Mouse (Mus musculus) 3T3-L1 (cell line): ENCODE data around the gene Ccdc181.

Experiments used
- DNase-seq: peaks from one replicate; pipeline ENCODE4 v3.0.0-alpha.2; 2015; ENCODE audit warnings: low read depth, low spot score

The Ccdc181 gene

DNA sequence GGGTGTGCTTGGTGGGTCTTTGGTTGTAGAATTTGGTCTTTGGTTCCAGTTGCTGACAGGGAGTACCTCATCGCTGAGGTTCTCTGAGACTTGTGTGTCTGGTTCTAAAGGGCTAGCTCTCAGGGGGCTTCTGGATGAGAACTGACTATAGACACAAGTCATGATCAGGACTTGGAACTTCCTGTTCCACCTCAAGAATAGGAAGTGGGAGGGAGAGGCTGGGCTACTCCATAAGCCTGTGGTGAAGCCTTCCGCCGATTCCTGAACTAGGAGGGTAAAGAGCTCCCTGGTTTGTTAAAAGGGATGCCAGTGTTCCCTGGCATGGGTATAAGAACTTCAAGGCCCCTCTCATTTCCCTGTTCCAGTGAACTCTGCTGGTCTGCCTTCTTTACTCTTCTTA lies 8.6 kb downstream of the Ccdc181 start:
- DNase-seq = no peak

DNA sequence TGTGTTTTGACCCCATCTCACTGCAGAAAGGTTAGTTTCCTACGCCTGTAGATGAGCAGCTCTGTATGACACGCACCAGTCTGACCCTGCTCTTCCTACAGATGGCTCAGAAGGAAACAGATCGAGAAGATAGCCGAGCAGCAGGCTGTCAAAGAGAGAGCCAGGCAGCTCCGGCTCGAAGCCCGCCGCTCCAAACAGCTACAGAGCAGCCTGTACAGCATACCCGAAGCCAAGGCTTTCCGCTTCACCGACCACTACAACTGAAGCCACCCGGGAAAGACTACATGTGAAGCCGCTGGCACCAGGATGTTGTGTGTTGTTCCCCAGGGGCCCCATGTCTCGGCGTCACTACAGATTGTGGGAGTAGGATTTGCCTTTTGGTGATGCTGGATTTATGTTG lies 12.0 kb downstream of the Ccdc181 start:
- DNase-seq = no peak

DNA sequence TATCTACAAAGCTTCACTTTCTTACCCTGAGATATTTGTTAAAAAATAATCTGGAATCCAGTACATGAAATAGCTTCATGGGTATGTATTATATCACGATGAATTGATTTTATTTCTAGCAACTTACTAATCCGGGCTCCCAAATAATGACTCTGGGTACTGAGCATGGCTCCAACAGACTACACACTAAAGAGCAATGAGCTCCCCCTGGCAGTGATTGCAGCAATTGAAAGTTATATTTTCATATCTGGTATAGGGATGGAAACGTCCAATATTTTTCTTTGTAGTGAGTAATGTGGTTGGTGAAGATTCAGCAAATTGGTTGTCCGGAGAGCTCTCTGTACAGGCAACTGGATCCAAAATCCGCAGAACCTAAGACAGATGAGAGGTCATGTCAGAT lies 16.7 kb downstream of the Ccdc181 start:
- peak; percentile 49 for DNase-seq

DNA sequence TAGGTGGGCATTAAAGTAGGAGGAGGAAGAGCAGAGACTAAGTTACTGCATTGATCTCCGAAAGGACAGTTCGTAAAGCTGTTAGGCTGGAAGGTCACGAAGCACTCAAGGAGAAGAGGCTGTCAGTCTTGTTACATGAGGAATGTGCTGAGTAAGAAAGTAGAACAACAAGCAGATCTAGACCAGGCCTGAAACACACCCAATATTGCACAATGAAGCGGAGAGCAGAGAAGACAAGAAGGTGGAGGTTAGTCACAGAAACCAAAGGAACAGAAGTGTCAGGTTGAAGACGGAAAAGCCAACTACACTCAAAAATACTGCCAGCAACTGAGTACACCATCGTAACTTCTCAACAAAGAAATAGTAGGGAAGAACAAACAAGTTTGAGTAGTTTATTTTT lies 18.7 kb downstream of the Ccdc181 start:
- no peak for DNase-seq

DNA sequence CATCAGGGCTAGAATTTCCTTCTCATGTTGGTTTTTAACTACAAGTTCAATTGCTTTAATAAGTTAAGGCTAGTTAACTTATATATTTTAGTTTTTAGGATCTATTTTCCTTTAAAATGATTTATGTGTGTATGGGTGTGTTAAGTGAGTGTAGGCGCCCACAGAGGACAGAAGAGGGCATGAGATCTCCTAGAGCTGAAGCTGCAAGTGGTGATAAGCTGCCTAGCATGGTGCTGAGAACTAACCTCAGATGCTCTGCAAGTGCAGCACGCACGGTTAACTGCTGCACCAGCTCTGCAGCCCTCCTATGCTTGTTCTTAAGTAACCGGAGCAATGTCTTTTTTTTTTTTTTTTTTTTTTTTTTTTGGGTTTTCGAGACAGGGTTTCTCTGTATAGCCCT lies 21.1 kb downstream of the Ccdc181 start:
- DNase-seq = no peak

DNA sequence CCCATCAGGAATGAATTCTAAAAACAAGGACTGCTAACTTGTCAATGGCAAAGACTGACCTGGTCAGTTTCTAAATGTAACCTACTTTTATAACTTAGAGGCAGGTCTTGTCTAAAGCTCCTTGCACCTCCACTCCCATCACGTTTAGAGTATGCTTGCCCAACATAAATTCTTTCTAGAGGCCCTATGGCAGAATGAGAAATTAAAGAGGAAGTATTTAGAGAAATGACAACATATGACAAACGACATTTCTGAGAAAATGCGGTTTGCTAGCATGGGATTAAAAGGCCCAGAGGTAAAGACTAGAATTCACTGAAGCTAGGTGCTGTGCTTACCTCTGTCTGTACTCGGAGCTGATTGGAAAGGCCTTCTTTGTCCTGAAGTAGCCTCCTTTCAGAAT lies 26.6 kb downstream of the Ccdc181 start:
- no peak for DNase-seq

DNA sequence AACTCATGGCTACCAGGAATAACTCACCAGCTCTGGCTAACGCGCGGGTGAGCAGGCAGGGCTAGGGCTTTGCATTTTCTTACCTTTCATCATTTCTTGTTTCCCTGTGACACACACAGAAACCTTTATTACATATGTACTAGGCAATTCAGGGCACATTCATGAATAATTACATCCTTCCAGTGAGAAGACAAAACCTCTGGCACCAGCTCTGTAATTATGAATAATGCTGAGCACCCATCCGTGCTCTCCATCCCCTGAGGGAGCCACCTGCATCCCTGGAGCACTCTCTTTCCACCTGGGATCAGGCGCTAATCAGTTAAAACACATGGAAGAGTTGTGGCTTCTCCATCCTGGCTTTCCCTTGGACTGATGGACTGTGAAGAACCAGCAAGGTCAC lies 28.4 kb downstream of the Ccdc181 start, which contains the start of gene Nme7:
Gene Nme7 (plus strand): TSS at position 301 of the 400 bp plus-strand sequence.
- DNase-seq = no peak

DNA sequence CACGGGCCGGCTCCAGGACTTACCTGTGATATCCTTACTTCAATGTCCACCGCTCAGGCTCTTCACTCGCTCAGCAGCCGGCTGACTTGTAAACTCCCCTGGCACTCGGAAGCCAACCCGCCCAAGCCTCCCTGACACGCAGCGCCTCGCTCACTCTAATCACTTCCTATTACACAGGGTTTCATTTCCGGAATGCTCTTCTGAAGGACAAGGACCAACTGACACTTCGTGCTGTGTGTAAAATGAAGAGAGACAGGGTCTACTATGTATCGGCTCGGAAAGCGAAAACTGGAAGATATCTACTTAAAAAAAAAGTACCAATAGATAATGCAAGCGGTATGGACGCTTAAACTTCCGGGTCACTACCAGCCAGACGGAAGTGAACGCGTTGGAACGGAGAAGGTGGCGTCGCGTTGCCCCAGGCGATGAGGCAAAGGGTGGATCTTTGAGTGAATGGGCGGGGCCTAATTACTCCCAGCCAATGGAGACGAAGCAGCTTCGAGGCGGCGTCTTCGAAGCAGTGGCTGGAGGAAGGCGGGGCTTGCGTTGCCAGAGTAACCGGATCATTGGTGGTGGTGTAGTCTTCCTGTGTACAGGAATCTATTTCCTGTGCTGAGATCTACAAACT lies 31.9 kb downstream of the Ccdc181 start, which contains the start of gene Blzf1:
Gene Blzf1 (minus strand): TSS at position 366 of the 628 bp plus-strand sequence.
- DNase-seq = peak; percentile 100

DNA sequence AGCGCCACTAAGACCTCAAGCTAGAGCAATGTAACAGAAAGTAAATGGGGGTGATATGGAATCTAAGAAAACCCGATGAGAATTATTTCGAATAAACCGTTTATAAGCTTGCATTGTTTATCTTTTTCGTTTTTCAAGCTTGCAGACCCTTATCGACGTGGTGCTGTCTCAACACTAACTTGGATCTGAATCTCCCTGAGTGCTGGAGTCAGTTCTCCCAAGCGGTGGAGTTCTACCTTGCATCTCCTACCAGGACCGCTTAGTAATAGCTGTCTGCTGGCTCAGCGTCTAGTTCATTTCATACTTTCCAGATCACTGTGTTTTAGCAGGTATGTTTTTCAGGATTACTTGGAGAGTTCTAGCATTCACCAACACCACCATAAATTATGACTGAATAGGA lies 32.5 kb downstream of the Ccdc181 start:
- peak; percentile 59 for DNase-seq

DNA sequence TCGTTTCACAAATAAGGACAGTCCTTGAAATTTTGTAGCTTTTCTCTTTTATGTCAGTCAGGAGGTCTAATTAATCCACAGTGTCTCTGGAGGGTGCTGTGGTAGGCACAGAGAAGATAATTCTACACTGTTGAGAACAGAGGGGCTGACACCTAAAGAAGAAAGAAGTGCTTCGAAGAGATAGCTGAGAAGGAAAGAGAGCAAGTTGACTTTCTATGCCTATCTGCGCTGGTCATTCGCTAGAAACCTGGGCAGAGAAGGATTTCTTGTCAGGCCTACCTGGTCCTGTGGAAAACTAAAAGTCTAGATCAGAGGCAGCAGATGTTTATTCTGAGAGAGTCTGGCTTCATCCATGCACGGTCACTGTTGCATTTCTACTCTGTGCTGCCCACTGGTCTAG lies 38.7 kb downstream of the Ccdc181 start:
- no peak for DNase-seq

DNA sequence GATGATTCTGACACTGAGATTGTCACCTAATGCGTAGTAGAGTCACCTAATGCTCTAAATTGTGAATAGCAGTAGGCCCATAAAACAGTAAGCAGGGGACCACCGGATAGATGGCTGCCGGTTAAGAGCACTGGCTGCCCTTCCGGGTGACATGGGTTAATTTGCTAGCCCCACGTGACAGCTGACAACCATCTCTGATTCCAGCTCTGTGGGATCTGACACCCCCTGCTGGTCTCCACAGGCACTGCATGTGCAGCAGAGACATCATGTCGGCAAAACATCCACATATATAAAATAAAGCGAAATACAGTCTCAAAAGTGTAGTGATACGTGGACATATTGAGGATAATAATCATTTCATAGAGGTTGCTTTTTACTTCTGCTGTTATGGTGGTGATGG lies 39.9 kb downstream of the Ccdc181 start:
- DNase-seq = peak; percentile 45

DNA sequence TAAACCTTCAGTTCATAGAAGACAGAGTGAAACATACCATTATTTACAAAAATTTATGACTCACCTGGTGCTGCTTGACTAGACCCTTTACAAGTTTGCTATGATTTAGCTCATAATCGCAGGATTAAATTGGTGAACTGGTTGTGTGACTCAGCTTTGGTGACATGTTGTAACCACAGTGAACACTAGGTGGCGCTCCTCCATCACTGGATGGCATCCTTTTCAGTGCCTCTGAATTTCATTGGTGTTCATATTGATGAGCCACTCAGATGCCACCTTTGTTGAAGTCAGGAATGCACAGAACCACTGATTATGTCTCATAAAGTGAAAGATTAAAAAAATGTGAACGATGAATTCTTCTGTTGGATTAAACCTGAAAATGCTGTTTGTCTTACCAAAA lies 41.3 kb downstream of the Ccdc181 start:
- peak; percentile 86 for DNase-seq

DNA sequence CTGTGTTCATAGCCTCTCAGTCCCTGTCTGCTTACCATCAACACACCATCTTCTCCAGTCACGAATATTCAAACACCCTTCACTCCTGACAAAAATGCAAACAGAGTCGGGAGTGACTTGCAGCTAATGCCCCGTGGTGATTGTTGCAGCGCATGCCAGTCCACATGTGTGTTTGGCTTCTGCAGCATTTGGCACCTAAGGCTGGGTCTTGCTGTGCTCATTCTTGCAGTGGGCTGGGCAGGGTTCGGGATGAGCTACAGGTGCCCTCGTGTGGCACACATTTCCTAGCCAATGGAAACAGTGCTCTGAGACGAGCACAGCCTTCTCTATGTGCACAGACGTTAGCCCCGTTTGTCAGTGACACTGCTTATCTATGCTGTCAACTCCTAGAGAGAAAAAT lies 41.9 kb downstream of the Ccdc181 start:
- no peak for DNase-seq

DNA sequence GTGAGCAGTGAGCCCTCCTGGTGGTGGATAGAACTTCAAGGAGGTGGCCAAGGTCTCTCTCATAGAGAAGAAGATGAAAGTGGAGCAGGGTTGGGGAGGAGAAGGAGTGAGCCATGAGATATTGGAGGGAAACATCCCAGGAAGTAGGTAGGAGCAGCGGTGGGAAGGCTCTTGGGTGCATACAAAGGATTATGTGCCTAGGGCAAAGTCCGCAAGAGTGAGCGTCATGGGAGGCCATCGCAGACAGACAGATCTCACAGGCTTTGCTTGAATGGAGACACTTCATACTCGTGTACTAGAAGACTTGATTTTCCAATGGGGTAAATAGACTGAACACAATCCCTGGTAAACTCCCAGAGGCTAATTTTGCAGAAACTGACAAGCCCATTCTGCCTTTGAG lies 43.1 kb downstream of the Ccdc181 start:
- no peak for DNase-seq

DNA sequence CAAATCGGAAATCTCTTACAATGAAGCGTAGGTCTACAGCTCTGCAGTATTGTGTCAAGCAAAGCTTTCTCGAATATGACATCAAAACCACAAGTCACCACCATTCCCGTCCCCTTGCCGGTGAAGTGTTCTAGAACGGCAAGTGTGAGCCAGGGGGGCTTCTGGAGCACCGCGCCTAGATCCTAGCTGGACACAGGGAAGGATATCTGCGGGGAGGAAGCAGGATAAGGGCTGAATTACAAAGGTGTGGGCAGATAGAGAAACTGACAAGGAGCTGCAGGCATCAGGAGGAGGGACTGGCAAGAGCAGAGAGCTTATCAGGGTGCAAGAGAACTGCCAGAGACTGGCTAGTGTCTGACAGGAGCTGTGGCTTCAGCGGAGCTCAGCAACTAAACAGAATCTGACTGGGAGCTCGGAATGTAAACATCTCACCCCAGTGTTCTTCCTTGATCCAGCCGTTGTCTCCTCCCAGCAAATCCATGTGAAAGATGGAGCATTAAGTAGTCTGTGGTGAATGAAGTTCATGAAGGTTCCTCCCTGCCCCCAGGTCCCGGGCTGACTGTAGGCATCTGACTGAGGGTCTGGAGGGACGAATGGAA lies 44.3 kb downstream of the Ccdc181 start:
- DNase-seq = no peak

DNA sequence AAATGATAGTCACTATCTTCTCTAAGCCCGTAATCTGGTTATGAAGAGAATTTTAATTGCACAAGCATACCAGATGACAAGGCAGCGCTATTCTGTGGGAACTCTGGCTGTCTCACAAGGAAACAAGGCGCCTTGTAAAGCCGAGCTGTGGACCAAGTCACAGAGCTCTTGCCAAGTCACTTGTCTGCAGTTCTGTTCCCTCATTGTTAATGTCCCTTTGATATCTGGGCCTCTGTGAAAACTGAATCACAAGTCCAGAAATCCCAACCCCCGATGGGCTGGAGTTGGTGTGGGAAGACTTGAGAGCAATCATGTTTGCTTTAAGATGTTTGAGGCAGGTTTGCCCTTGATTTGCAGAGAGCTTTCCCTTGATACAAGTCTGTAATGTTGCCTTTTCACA lies 45.3 kb downstream of the Ccdc181 start:
- no peak for DNase-seq

DNA sequence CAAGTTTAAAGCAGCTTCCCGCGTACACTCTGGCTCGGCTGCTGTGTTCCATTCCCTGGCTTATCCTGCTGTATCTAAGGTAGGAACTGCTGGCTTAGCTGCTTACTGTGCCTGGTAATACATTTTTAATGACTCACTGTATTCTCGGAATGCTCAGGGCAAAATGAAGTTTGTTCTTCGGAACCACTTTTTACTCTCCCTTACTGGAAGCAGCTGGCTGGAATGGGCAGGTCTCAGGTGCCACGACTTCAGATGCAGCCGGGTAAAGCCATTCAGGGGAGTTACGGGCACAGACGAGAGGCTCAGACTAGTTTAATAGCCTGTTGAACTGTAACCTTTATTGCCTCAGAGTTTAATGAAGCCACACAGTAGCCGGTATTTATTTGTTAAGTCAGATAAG lies 46.0 kb downstream of the Ccdc181 start:
- DNase-seq = peak; percentile 3

DNA sequence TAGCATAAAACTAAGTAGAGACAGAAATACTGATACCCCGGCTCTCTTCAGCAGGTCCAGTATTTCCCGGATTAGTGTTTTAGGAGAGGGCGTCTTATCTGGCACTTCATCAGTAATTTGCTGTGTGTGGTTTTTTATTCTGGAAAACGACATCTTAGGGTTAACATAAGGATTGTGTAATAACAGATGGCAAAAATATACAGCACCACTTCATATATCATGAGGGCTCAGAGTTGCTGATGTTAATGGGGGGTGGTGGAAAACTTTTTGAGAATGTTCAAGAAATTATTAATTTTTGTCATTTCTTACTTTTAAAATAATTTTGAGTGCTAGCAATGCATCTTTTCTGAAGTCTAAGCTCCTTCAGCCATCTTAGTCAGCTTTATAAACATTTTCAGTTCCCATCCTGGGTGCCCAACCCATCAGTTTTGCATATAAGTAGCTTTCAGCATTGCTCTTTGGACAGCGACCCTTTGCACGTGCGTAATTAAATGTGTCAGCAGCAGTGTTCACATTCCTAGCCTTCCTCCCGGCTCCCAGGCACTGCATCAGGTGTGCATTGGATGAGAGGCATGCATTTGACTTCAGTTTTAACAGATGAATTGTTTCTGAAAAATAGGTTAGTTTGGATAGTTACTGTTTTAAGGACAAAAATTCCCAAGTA lies 47.7 kb downstream of the Ccdc181 start:
- no peak for DNase-seq

DNA sequence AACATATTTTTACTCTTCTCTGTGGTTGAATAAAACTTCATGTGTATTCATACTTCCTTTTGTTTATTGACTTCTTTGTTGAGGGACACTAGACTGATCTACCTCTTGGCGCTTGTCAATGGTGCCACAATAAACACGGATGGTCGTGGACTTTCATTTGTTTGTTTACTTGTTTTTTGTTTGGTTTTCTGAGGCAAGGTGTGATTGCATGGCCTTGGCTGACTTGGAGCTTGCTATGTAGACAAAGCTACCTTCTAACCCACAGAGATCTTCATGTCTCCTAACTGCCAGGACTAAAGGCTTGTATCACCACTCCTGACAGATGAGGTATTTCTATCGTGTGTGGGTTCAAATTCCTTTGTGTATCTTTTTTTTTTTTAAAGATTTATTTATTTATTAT lies 48.8 kb downstream of the Ccdc181 start:
- DNase-seq = no peak

DNA sequence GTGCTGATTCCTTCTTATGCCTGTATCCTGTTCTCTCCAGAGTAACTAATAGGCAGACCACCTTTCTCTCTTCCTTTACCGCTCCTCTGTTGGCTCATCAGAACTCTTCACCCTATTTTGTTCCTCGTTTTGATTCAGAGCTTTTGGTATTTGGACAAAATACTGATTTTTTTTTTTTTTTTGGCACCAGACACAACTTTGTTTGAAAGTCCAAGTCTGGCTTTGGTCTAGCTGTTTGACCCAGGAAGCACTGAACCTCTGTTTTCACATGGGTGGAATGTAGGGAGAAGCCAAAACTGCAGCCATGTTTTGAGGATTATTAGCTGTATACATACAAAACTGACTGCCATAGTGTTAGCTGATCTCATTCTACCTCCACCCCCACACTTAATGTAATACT lies 49.5 kb downstream of the Ccdc181 start:
- DNase-seq = no peak

DNA sequence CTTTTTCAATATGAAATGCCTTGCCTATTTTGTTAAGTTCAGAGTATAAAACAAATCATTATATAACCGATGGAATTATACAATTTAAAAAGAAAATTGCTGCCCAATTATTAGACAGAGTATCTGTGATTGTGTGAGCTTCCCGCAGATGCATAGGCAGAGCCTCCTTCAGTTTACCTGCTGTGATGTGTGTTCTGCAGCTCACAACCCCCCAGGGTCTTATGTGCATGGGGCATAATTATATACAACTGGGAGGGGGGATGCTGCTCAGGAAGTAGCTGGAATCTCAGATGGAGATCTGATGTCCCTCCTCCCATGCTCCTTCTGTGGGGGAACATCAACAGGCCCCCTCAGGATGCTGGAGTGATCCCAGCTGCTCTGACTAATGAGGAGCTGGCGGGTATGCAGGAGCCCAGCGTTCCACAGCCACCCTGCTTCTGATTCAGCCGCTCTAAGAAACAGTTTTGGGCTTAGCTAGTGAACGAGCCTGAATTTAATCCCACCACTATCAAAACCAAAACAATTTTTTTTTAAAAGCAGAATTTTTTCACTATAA lies 51.3 kb downstream of the Ccdc181 start:
- no peak for DNase-seq

DNA sequence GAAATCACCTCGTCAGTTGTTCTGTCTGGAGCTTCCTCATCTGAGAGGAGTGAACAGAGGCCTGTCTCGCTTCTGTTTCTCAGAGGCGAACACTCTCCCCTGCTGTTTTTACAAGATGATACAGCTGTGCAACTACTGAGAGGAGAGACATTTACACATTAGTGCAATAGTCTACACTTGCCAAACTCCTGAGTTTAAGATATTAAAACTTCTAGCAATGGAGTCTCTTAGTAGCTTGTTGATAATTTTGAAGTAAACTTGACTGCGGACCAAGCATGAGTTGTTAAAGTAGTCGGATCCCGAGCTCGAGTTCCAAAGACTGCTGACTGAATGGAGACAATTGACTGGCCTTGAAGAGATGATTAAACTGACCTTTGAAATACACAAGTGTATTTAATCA lies 52.4 kb downstream of the Ccdc181 start:
- DNase-seq = no peak

DNA sequence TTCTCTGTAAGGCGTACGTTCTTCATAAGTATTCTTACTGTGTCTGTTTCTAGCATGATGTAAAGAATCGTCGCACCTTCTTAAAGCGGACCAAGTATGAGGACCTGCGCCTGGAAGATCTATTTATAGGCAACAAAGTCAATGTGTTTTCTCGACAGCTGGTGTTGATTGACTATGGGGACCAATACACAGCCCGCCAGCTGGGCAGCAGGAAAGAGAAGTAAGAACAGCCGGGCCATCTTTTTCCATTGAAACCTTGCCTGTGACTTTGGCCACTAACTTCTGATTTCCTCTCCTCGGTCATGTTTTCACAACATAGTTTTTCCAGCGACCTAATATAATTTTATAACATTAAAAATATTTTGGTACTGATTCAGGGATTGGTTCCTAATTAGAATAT lies 57.2 kb downstream of the Ccdc181 start:
- DNase-seq = no peak
